Mouse (Mus musculus): ENCODE measurements at regions not wholly inside any gene's neighbourhood (a gene's known extent, or its start where the extent isn't known, plus 50 kb on each side); places are given as distances from the start of the nearest gene placed in this dataset.
"Not testable (repeated sequence)": the region's sequence is repeated elsewhere in the genome, so short reads cannot be mapped to it uniquely, and the experiment has no call there.

DNA sequence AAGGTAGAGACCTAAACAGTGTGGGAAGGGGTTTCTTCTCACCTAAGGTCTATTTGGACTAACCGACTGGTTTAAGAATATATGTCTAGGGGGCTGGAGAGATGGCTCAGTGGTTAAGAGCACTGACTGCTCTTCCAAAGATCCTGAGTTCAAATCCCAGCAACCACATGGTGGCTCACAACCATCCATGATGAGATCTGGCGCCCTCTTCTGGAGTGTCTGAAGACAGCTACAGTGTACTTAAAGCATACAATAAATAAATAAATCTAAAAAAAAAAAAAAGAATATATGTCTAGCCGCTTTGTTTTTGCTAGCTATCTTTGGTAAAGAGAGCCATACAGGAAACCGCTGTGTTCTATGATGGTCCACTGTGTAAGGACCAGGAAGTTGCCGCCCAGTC lies 234.5 kb downstream of the Matn1 start:
- not testable (repeated sequence) for TF ChIP-seq USF1 (IDR thresholded peaks at IDR 0.05; ENCODE audit: low read depth, low read length); SMC3 (IDR thresholded peaks at IDR 0.05; ENCODE audit: low read depth, low read length); POLR2A (IDR thresholded peaks at IDR 0.05; ENCODE audit: low read depth, low read length); EP300 (IDR thresholded peaks at IDR 0.05; ENCODE audit: low read length); ELF1 (IDR thresholded peaks at IDR 0.05; ENCODE audit: low read depth, low read length); HCFC1 (IDR thresholded peaks at IDR 0.05; ENCODE audit: low read depth, low read length)
- TF ChIP-seq CTCF (conservative IDR thresholded peaks at IDR 0.05 in 1 of 2, IDR thresholded peaks at IDR 0.05 in 1 of 2; ENCODE audit: low read depth in 2 of 2, low read length in 2 of 2): peak in 1 of 2 experiments; percentile 25; a peak in 2 of 4 replicates

Measured in CH12.LX (cell line).